Mouse (Mus musculus): ENCODE results near the gene Cpeb1.

GRCm38 (mm10) chr7:81379363-81379762 is 75.9 kb downstream of the Cpeb1 start:
- no peak for TF ChIP-seq CTCF (IDR thresholded peaks at IDR 0.05)
- no peak for TF ChIP-seq EP300 (IDR thresholded peaks at IDR 0.05)
